Comparison of ENCODE assay signal across 7 mouse cellular contexts in the genomic region with DNA sequence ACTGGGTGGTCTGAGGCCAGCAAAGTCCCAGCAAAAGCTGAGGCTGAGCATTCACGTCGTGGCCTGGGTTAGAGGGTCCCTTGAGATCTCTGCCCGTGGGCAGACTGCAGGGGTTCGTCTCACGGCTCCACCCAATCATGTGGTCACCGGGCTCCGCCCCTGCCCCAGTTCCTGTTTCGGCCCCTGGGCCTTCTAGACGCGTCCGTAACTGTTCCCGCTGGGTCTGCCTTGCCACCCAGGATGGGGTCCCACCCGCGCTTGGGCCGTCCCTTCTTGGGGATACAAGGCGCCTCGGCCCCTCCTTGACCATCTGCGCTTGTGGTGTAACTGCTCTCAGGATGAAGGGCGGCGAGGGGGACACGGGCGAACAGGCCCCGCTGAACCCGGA. TPM values are rescaled to one million over a fixed set of nuclear protein-coding genes. Genes with fewer than 3 reads are reported as not detected.
DNase-seq lines count a peak whose midpoint lies in the region; ATAC-seq lines count a peak whose summit lies in the region.

Orai3 (plus strand) TSS at position 165 of the 388 bp plus-strand sequence.

- H3K9ac ChIP-seq in intestine, embryonic 14.5 days (ENCODE audit: low read length): peak within 1 kb of the TSS; percentile 96

- peak within 1 kb of the TSS; percentile 90 for H3K27ac ChIP-seq in intestine, embryonic 14.5 days (ENCODE audit: low read depth)
- peak within 1 kb of the TSS; percentile 87 for H3K27ac ChIP-seq in midbrain, embryonic 10.5 days (replicated peaks)

- no peaks in the 10 kb centered on the region for H3K9me3 ChIP-seq in intestine, embryonic 14.5 days (ENCODE audit: control insufficient read depth, low read length)
- H3K9me3 ChIP-seq in midbrain, embryonic 10.5 days (replicated peaks): no peaks in the 10 kb centered on the region

- H3K27me3 ChIP-seq in intestine, embryonic 14.5 days (replicated peaks; ENCODE audit: control insufficient read depth, insufficient read depth, low read length): no peaks in the 10 kb centered on the region
- no peaks in the 10 kb centered on the region for H3K27me3 ChIP-seq in midbrain, embryonic 10.5 days (ENCODE audit: low read depth, poor library complexity, severe bottlenecking)

- intact Hi-C loops in left cerebral cortex, postnatal 36 days (cut with DNase I): no loop called here

- H3K36me3 ChIP-seq in intestine, embryonic 14.5 days (ENCODE audit: control insufficient read depth, insufficient read depth, low read length): peaks cover 38% of the 10 kb centered on the region
- H3K36me3 ChIP-seq in midbrain, embryonic 10.5 days: peaks cover 40% of the 10 kb centered on the region

- 0% methylated on average over 24 of the region's 24 CpGs for WGBS in intestine, embryonic 14.5 days
- WGBS in midbrain, embryonic 10.5 days: under 1% methylated on average over 24 of the region's 24 CpGs

- peak; percentile 83 for ATAC-seq in intestine, embryonic 14.5 days (replicated peaks; ENCODE audit: low FRiP score, low TSS enrichment, low read depth)

- peak within 1 kb of the TSS; percentile 84 for H3K4me2 ChIP-seq in intestine, embryonic 14.5 days (ENCODE audit: low read length)

- peaks cover 10% of the 10 kb centered on the region for H3K4me1 ChIP-seq in intestine, embryonic 14.5 days (replicated peaks; ENCODE audit: control insufficient read depth, insufficient read depth, low read length)
- H3K4me1 ChIP-seq in midbrain, embryonic 10.5 days: peaks cover 44% of the 10 kb centered on the region

- DNase-seq in adrenal gland, adult (ENCODE audit: inconsistent age in 2 of 2, low spot score in 1 of 2): peak; percentile 92 to 97
- peak; percentile 89 for DNase-seq in embryo, embryonic 11 days
- DNase-seq in gastrocnemius, postnatal 25 days: peak; percentile 89
- peak; percentile 91 for DNase-seq in intestine, embryonic 14.5 days (ENCODE audit: low spot score)
- peak; percentile 87 to 90 for DNase-seq in left cerebral cortex, postnatal 36 days (ENCODE audit: low spot score in 2 of 2)
- peak; percentile 80 for DNase-seq in midbrain, embryonic 10.5 days (ENCODE audit: low spot score)
- DNase-seq in skeletal muscle tissue, adult 2 months (ENCODE audit: low read depth, low spot score): peak; percentile 83

- H3K4me3 ChIP-seq in intestine, embryonic 14.5 days (ENCODE audit: low read depth, low read length): peak within 1 kb of the TSS; percentile 70
- peak within 1 kb of the TSS; percentile 61 for H3K4me3 ChIP-seq in midbrain, embryonic 10.5 days

RNA-seq across cellular contexts. Expression of gene Orai3, which starts in this region (rescaled TPM):
- total RNA-seq in gastrocnemius, postnatal 25 days (2021): 1 to 10 TPM; 8.9 to 9.5 TPM
- 17.1 and 21.9 TPM in 2 replicates for polyA plus RNA-seq in intestine, embryonic 14.5 days (2014; fragmentation: Nextera tagmentation; extraction: Ambion mirVana)
- total RNA-seq in left cerebral cortex, postnatal 36 days (2021): 10 to 100 TPM; 18.9 to 25.4 TPM
- polyA plus RNA-seq in midbrain, embryonic 10.5 days (2016; fragmentation: Nextera tagmentation; extraction: Ambion mirVana): 8.3 and 10.1 TPM in 2 replicates

Comparison
In these comparisons a context has a peak if more than half of its experiments do, and no peak if none do; other contexts are left out.
1. Peak in every context shown above with its lines: DNase-seq, ATAC-seq, H3K4me3 ChIP-seq and H3K27ac ChIP-seq.